Mouse (Mus musculus) neural tube, embryonic 14.5 days (tissue): ENCODE results near the gene Nell1. TPM values are rescaled to one million over a fixed set of nuclear protein-coding genes. Genes with fewer than 3 reads are reported as not detected.

Experiments used
- ATAC-seq: fragments of 200-750 bp; cut with Nextera tagmentation; 2 replicates; pipeline ENCODE4 v1.8.0; 2017; ENCODE audit warnings: low read depth, mild to moderate bottlenecking, moderate TSS enrichment, moderate library complexity
- H3K27ac ChIP-seq: fragments of 300-500 bp; sonication (generic); 2 replicates; pipeline ENCODE4 v1.5.1; 2014; ENCODE audit warnings: low read depth, mild to moderate bottlenecking, control low read depth, low read length, moderate library complexity, mixed read lengths
- H3K27me3 ChIP-seq: fragments of 300-500 bp; sonication (generic); 2 replicates; pipeline ENCODE4 v1.6.1; 2014; ENCODE audit warnings: low read length; ENCODE audit not compliant: control insufficient read depth, insufficient read depth
- H3K36me3 ChIP-seq: fragments of 300-500 bp; sonication (generic); 2 replicates; pipeline ENCODE4 v1.6.1; 2014; ENCODE audit warnings: low read length, mixed read lengths; ENCODE audit not compliant: control insufficient read depth, insufficient read depth
- H3K4me1 ChIP-seq: fragments of 300-500 bp; sonication (generic); 2 replicates; pipeline ENCODE4 v1.6.1; 2014; ENCODE audit warnings: low read length; ENCODE audit not compliant: control insufficient read depth, insufficient read depth
- H3K4me2 ChIP-seq: fragments of 300-500 bp; sonication (generic); 2 replicates; pipeline ENCODE4 v1.6.1; 2014; ENCODE audit warnings: mild to moderate bottlenecking, low read depth, low read length, control low read depth
- H3K4me3 ChIP-seq: fragments of 300-500 bp; sonication (generic); 2 replicates; pipeline ENCODE4 v1.5.1; 2014; ENCODE audit warnings: low read depth, low read length, control low read depth, mixed read lengths
- H3K9ac ChIP-seq: fragments of 300-500 bp; sonication (generic); replicated peaks from 2 replicates; pipeline ENCODE4 v1.6.1; 2014; ENCODE audit warnings: low read depth, mild to moderate bottlenecking, control low read depth, low read length, mixed read lengths
- H3K9me3 ChIP-seq: fragments of 300-500 bp; sonication (generic); 2 replicates; pipeline ENCODE4 v1.6.1; 2016; ENCODE audit warnings: low read length; ENCODE audit not compliant: control insufficient read depth
- WGBS: fragments of 180-500 bp; shearing (Covaris S2); extraction: QIAGEN DNeasy Blood & Tissue Kit; methylation state at CpG from one replicate; pipeline ENCODE4 v1.1.7; 2014; 5-methylcytosine and 5-hydroxymethylcytosine counted together
- polyA plus RNA-seq: library from polyadenylated mRNA; unstranded; fragments of >200 nt; fragmentation: Nextera tagmentation; extraction: Ambion mirVana; gene quantifications from 2 replicates; pipeline ENCODE4 v1.2.1, GENCODE M21; 2014

Nell1 gene
- polyA plus RNA-seq, 1 experiment from 2014 or later, result 51.3 TPM

DNA sequence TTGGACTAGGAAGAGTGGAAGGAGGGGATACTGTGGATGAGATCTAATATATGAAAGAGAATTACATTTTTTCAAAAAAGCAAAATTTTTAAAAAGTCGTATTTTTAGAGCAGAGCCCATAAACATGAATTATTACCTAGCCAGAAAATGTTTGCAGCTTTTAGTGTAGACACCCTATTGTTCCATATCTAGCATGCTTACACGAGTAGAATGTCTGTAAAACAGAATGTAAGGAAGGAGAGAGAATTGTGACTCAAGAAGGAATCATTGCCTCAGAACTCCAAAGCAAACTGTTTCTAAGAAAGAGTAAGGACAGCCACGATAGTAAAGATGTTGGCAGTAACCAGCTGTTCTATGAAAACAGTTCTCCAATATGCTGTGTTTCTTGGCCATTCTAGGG, 624.2 kb downstream of the Nell1 start, which contains the start of gene 4933405O20Rik:
TSS of gene 4933405O20Rik (plus strand) at position 301 of the 400 bp plus-strand sequence.
- 76% methylated on average over 3 of the region's 3 CpGs for WGBS
- Histone ChIP-seq H3K36me3 (no peaks in the 10 kb centered on the region), H3K9me3 (no peaks in the 10 kb centered on the region), H3K4me2 (no peak within 1 kb of the TSS), H3K4me1 (no peaks in the 10 kb centered on the region), H3K9ac (no peak within 1 kb of the TSS), H3K27ac (no peak within 1 kb of the TSS), H3K4me3 (no peak within 1 kb of the TSS), H3K27me3 (no peaks in the 10 kb centered on the region)
- ATAC-seq, result no peak

DNA sequence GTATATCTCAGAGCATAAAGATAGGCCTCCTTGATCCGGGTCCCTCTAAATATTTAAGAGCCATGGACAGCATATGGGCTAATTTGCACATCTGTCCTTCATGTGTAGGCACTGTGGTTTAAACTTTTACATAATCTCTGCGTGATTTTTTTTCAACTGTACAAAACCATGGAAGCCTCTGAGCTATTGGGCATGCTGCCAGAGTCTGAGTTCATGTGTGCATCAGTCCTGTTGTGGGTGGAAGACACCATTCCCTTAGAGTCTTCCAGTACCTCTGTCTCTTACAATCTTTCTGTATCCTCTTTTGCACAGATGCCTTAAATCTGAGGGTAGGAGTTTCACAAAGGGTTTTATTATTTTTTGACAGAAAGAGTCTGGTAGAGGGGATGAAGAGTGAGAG, 639.4 kb downstream of the Nell1 start:
- no peaks in the 10 kb centered on the region for H3K9me3 ChIP-seq
- WGBS, result 86% methylated on average over 2 of the region's 2 CpGs
- no peaks in the 10 kb centered on the region for H3K27me3 ChIP-seq
- no peaks in the 10 kb centered on the region for H3K4me1 ChIP-seq
- H3K4me2 ChIP-seq, result no peak overlapping the region
- no peak overlapping the region for H3K9ac ChIP-seq
- H3K4me3 ChIP-seq, result no peak overlapping the region
- no peak for ATAC-seq
- no peak overlapping the region for H3K27ac ChIP-seq
- H3K36me3 ChIP-seq, result no peaks in the 10 kb centered on the region

DNA sequence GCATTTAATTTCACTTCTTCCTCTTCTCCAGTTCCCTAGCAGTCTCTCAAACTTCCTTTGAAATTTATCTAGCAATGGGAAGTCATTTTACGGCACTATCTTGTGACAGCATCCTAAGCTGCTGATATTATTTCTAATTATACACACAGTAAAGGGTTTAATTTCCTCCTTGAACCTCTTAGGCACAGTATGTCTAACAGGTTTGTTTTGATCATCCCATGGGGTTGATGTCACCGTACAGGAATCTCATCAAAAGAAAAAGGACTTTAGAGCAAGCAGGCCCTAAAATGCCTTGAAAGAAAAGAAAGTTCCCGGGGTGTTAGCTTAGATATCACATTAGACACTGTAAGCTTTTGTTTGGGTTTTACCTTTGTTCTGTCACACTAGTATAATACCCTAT, 654.5 kb downstream of the Nell1 start:
- H3K4me1 ChIP-seq, result no peaks in the 10 kb centered on the region
- no peak for ATAC-seq
- no peak overlapping the region for H3K4me3 ChIP-seq
- H3K27ac ChIP-seq, result no peak overlapping the region
- no peak overlapping the region for H3K9ac ChIP-seq
- no peak overlapping the region for H3K4me2 ChIP-seq
- WGBS, result 69% methylated on average over 3 of the region's 3 CpGs
- no peaks in the 10 kb centered on the region for H3K9me3 ChIP-seq
- H3K27me3 ChIP-seq, result no peaks in the 10 kb centered on the region
- H3K36me3 ChIP-seq, result no peaks in the 10 kb centered on the region

DNA sequence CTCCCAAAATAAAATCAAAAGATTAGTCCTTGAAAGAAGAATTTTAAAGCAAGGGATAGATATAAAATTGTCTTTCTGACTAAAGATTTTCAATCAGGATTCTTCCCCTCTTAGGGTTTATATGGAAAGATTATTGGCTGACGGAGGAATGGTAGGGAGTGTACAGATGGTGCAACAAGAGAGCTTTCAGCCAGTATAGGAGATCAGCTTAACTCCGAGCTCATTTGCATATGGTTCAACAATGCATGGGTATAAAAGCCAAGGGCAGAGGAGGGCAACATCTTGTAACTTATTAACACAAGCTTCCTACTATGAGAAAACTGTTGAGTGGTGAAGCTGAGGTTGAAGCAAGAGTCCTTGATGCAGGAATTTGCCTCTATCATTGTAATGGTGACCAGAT, 658.5 kb downstream of the Nell1 start:
- Histone ChIP-seq H3K4me3 (no peak overlapping the region), H3K4me1 (no peaks in the 10 kb centered on the region), H3K27me3 (no peaks in the 10 kb centered on the region), H3K9me3 (no peaks in the 10 kb centered on the region), H3K9ac (no peak overlapping the region), H3K36me3 (no peaks in the 10 kb centered on the region), H3K4me2 (no peak overlapping the region), H3K27ac (no peak overlapping the region)
- WGBS, result 71% methylated on average over 2 of the region's 2 CpGs
- no peak for ATAC-seq

DNA sequence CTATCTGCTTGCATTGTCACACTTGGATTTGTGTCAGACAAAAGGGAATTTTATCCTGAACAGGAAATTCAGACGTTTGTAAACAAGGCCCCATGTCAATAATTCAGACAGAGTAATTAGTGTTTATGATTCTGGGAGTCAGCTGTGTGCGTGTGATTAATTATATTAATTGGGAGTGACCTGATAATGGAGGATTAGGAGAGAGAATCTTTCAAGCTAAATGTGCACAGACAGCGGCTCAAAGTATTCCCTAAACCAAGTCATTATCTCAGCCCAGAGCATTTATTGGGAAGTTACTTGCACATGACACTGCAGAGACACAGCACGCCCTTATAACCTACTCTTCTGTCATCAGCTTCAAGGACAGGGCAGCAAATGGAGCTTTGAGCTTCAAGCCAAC, 697.6 kb downstream of the Nell1 start:
- no peak overlapping the region for H3K4me2 ChIP-seq
- H3K27me3 ChIP-seq, result no peaks in the 10 kb centered on the region
- no peak overlapping the region for H3K4me3 ChIP-seq
- 56% methylated on average over 4 of the region's 4 CpGs for WGBS
- H3K9me3 ChIP-seq, result no peaks in the 10 kb centered on the region
- no peaks in the 10 kb centered on the region for H3K4me1 ChIP-seq
- no peaks in the 10 kb centered on the region for H3K36me3 ChIP-seq
- H3K9ac ChIP-seq, result no peak overlapping the region
- H3K27ac ChIP-seq, result no peak overlapping the region
- ATAC-seq, result no peak; the same call in 1 of the 2 replicates

DNA sequence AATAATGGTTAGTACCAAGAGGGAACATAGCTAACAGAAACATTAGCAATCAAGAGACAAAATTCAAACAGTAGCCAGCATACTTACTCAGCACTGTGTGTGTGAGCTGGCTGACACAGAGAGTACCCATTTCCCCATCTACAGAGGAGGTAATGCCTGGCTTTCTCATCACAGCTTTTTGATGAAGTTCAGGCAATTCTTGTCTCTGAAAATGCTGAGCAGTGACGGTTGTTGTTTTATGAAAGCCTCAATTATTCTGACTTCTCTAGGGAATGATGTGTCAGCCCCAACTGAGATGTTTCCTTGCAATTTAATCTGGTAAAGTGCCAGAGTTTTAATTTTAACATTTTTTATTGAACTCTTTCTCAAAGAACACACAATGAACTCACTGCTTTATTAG, 700.8 kb downstream of the Nell1 start:
- H3K27ac ChIP-seq, result no peak overlapping the region
- H3K4me1 ChIP-seq, result no peaks in the 10 kb centered on the region
- 63% methylated on average over 1 of the region's 1 CpGs for WGBS

DNA sequence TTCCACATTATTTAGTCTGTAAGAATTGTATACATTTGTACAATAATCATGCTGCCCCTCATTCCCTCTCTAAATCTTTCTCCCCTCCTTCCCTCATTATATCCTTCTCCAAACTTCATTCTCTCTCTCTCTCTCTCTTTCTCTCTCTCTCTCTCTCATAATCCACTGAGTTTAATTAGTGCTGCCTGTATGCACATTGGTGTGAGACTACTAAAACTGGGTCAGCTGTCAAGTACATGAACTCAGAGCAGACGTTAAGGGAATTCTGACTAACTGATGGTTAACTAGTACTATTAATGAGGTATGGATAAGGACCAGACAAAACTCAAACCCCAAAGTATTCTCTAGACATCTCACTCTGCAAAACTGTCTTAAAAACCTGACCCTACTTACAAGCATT, 702.8 kb downstream of the Nell1 start:
- H3K4me2 ChIP-seq, result no peak overlapping the region
- H3K4me3 ChIP-seq, result no peak overlapping the region
- no peak for ATAC-seq
- WGBS, result 85% methylated on average over 1 of the region's 1 CpGs
- H3K27me3 ChIP-seq, result no peaks in the 10 kb centered on the region
- H3K27ac ChIP-seq, result no peak overlapping the region
- H3K9me3 ChIP-seq, result no peaks in the 10 kb centered on the region
- H3K4me1 ChIP-seq, result no peaks in the 10 kb centered on the region
- no peak overlapping the region for H3K9ac ChIP-seq
- no peaks in the 10 kb centered on the region for H3K36me3 ChIP-seq

More for the DNA sequence above, 700.8 kb downstream of the Nell1 start:
- no peak for ATAC-seq
- H3K9me3 ChIP-seq, result no peaks in the 10 kb centered on the region
- no peak overlapping the region for H3K9ac ChIP-seq
- H3K27me3 ChIP-seq, result no peaks in the 10 kb centered on the region
- no peak overlapping the region for H3K4me3 ChIP-seq
- no peaks in the 10 kb centered on the region for H3K36me3 ChIP-seq
- no peak overlapping the region for H3K4me2 ChIP-seq

DNA sequence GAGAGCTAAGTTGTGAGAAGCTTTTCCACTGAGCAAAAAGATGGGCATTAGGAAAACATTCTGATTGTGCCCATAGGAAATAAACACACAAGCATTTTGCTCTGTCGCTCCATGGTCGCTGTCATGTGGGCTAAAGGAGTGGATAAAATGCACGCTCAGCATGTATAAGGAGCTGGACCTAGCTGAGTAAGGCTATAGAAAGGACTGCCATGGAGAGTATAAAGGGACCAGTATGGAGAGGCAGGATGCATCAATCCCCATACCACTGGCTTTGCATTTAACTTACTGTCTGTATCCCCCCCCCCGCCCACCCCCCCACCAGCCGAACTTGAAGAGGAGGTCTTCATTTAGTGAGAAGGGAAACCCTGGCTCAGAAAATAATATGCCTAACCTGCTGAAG, 711.7 kb downstream of the Nell1 start:
- Histone ChIP-seq H3K4me1 (no peaks in the 10 kb centered on the region), H3K9me3 (no peaks in the 10 kb centered on the region), H3K9ac (no peak overlapping the region), H3K27ac (no peak overlapping the region), H3K4me2 (no peak overlapping the region), H3K4me3 (no peak overlapping the region), H3K36me3 (no peaks in the 10 kb centered on the region), H3K27me3 (no peaks in the 10 kb centered on the region)
- no peak for ATAC-seq
- 77% methylated on average over 5 of the region's 5 CpGs for WGBS

DNA sequence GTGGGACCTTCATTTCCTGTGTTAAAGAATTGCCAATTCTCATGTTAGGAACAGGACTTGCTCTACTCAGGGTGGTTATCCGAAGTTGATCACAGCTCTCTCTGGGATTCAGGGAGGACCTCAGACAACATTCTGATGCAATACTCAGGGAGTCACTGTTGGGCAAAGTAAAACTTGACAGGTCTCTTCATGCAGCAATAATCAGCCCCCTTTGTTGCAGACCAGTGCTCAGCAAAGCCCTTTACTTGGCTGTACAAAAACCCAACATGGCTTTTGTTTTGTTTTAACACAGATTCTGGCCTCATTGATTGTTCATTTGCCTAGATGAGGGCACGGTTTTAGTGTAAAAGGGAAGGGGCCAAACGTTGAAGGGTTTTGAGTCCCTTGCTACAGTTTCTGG, 750.5 kb downstream of the Nell1 start:
- Histone ChIP-seq H3K27ac (no peak overlapping the region), H3K4me1 (no peaks in the 10 kb centered on the region), H3K9ac (no peak overlapping the region), H3K4me3 (no peak overlapping the region), H3K36me3 (no peaks in the 10 kb centered on the region), H3K27me3 (no peaks in the 10 kb centered on the region), H3K4me2 (no peak overlapping the region), H3K9me3 (no peaks in the 10 kb centered on the region)
- 31% methylated on average over 3 of the region's 3 CpGs for WGBS
- no peak for ATAC-seq

DNA sequence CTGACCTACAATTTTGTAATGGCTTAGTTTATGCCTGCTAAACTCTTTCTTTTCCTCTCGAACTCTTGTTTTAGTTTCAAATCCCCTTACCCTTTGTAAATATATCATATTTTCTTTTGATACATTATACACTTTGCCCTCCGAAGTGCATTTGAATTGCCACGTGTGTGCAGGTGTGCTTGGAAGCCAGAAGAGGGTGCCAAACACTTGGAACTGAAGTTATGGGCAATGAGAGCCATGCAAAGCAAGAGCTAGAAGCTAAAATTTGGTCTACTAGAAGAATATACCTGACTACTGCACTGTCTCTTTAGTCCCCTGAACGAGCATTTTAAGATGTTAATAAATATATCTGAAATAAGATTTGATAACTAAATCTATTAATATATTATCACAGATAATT, 756.3 kb downstream of the Nell1 start:
- Histone ChIP-seq H3K4me1 (no peaks in the 10 kb centered on the region), H3K27me3 (no peaks in the 10 kb centered on the region), H3K9ac (no peak overlapping the region), H3K4me3 (no peak overlapping the region), H3K4me2 (no peak overlapping the region), H3K36me3 (no peaks in the 10 kb centered on the region), H3K9me3 (no peaks in the 10 kb centered on the region), H3K27ac (no peak overlapping the region)
- WGBS, result 54% methylated on average over 4 of the region's 4 CpGs
- no peak for ATAC-seq
